Mouse (Mus musculus): Measurements from ENCODE around the gene Acvr1. TPM values are rescaled to one million over a fixed set of nuclear protein-coding genes. Genes with fewer than 3 reads are reported as not detected.

The Acvr1 gene
- polyA plus RNA-seq, 1 experiment from 2014 or later: 2.7 TPM

DNA sequence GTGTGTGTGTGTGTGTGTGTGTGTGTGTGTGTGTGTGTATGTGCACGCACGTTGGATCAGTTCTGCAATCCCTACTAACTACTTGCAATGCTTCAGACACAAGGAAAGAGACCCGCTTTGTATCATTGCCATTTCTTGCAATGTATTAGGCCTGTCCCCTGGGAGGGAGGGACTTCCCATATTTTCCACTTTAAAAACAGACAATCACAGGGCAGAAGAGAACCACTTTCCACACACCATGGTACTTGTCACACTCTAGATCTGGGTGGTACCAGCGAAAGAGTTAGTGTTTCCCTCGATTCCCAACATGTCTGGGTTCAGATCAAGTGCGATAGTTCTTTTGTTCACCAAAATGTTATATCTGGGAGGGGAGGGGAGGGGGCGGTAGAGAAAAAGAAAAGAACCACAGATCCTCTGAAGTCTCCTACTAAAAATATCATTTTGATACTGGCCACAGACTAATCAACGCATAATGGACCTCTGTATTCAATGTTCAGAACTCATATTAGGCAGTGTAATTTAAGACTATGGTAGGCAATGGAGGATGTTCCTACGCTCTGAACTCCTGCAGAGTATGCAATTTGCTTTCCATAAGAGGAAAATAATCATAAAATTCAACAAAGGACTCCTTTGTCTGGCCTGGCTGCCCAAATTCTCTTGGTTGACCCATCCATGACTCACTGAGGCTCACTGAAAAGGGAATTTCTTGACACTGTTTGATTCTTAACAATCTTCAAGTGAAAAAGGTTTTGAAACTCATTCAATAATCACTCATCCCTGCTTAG is 61.5 kb downstream of the Acvr1 start:
- H3K27ac ChIP-seq (ENCODE audit: low read depth): no peak overlapping the region
- no peak overlapping the region for H3K9ac ChIP-seq (replicated peaks)
- TF ChIP-seq CTCF (IDR thresholded peaks at IDR 0.05; ENCODE audit: low read depth) (no peak), EP300 (IDR thresholded peaks at IDR 0.05; ENCODE audit: low read depth) (no peak)
- no peaks in the 10 kb centered on the region for H3K27me3 ChIP-seq (ENCODE audit: insufficient read depth, low read length)
- H3K4me3 ChIP-seq (ENCODE audit: low read depth, low read length): no peak overlapping the region
- 78% methylated on average over 9 of the region's 9 CpGs for WGBS (ENCODE audit: insufficient replicate concordance)
- H3K4me1 ChIP-seq (ENCODE audit: insufficient read depth): no peaks in the 10 kb centered on the region
- DNase-seq: no peak
- H3K36me3 ChIP-seq (replicated peaks; ENCODE audit: insufficient read depth, low read length): no peaks in the 10 kb centered on the region
- H3K9me3 ChIP-seq (ENCODE audit: low read length): no peaks in the 10 kb centered on the region
- H3K4me2 ChIP-seq (ENCODE audit: low read depth, low read length): no peak overlapping the region
- ATAC-seq: no peak

DNA sequence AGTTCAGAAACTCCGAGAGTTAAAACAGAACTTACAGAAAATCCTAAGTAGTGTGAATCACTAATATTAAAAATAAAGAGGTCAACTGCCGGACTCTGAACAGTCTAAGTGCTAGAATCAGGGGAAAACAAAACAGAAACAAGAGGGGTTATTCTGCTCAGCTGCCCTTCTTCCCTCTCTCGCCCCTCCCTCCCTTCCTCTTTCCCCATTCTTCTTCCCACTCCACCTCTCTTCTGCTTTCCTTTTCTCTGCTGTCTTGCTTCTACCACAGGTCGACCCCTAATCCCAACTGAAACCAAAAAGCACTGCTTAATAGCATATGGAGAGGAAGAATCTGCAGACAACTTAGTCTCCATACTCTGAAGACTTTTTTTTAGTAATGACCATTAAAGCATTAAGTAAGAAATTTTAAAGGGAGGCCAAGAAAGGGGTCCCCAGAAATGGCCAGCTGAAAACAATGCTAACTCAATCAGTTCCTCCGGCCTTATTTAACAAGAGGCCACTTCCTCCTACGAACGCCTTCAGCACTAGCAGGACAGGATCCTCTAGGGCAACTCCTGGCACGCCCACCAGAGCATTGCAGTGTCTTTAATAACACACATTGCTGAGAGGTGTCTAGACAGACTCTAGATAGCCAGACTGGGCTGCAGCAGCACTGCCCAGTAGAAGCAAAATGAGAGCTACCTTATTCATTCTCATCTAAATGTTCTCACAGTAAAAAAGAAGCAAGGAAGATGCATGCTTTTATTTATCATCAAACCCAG is 70.1 kb downstream of the Acvr1 start:
- no peak overlapping the region for H3K4me3 ChIP-seq (ENCODE audit: low read depth, low read length)
- H3K9ac ChIP-seq (replicated peaks): no peak overlapping the region
- H3K27ac ChIP-seq (ENCODE audit: low read depth): no peak overlapping the region
- 35% methylated on average over 8 of the region's 8 CpGs for WGBS (ENCODE audit: insufficient replicate concordance)
- no peaks in the 10 kb centered on the region for H3K9me3 ChIP-seq (ENCODE audit: low read length)
- TF ChIP-seq CTCF (IDR thresholded peaks at IDR 0.05; ENCODE audit: low read depth): no peak
- no peak for TF ChIP-seq EP300 (IDR thresholded peaks at IDR 0.05; ENCODE audit: low read depth)
- no peaks in the 10 kb centered on the region for H3K27me3 ChIP-seq (ENCODE audit: insufficient read depth, low read length)
- DNase-seq (no peak), ATAC-seq (no peak)
- H3K4me2 ChIP-seq (ENCODE audit: low read depth, low read length): peak overlapping the region; percentile 16; the same call in 1 of the 2 replicates
- H3K36me3 ChIP-seq (replicated peaks; ENCODE audit: insufficient read depth, low read length): no peaks in the 10 kb centered on the region
- no peaks in the 10 kb centered on the region for H3K4me1 ChIP-seq (ENCODE audit: insufficient read depth)

DNA sequence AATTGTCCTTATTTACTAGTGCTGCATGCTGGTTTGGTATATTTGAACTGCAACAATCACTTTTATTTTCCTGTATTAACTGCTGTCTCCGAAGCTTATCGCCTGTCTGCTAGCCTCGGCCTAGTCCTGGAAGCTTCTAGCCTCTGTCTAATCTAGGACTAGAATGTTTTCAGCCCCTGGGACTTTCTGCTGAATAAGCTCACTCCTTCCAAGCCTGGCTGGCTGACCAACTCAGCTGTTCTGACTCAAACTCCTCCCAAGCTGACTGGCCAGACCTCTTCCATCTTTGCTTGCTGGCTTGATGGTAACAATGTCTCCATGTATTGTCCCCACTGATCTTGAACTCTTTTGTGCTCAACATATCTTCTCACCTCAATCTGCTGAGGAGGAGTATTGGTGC is 71.7 kb downstream of the Acvr1 start:
- Histone ChIP-seq H3K27me3 (ENCODE audit: insufficient read depth, low read length) (no peaks in the 10 kb centered on the region), H3K4me3 (ENCODE audit: low read depth, low read length) (no peak overlapping the region), H3K9ac (replicated peaks) (no peak overlapping the region), H3K27ac (ENCODE audit: low read depth) (no peak overlapping the region), H3K4me1 (ENCODE audit: insufficient read depth) (no peaks in the 10 kb centered on the region), H3K9me3 (ENCODE audit: low read length) (no peaks in the 10 kb centered on the region), H3K4me2 (ENCODE audit: low read depth, low read length) (no peak overlapping the region), H3K36me3 (replicated peaks; ENCODE audit: insufficient read depth, low read length) (no peaks in the 10 kb centered on the region; the same call in 1 of the 2 replicates)
- TF ChIP-seq CTCF (IDR thresholded peaks at IDR 0.05; ENCODE audit: low read depth) (no peak), EP300 (IDR thresholded peaks at IDR 0.05; ENCODE audit: low read depth) (no peak)
- ATAC-seq (no peak), DNase-seq (no peak)
- 78% methylated on average over 3 of the region's 3 CpGs for WGBS (ENCODE audit: insufficient replicate concordance)

DNA sequence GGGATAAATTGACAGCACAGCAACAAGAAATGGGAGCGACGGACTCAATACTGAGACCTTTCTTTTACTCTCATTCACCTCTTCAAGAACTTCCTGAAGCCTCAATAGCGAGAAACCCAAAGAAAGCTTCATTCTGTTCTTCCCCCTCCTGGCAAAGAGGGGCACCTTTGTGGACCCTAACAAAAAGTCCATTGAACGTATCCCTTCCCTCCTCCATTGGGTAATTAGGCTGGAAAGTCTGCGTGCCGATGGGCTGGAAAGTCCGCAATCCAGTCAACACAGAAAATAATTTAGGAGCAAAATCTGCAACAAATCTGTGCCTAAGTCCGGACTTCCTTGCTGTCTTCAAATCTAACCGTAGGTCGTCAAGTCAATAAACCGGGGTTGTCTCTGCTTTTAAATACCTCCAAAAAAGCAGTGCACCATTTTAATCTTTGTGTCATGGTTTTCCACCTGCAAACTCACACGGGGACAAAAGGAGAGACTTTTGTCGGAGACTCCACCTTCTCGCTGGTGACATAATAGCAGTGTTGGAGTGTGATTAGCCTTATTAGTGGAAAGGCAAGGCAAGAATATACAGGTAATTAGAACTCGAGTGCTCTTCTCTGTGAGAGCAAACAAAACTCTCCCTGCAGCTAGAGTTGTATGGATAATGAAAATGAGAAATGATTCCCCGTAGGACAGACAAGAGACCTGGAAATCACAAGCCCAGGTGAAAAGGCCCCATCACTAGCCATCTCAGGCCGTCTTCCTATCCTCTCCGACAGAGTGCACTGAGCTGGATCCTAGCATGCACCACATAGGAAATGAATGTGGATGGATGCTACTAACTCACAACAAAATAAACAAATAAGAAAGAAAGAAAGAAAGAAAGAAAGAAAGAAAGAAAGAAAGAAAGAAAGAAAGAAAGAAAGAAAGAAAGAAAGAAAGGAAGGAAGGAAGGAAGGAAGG is 73.0 kb downstream of the Acvr1 start:
- Histone ChIP-seq H3K36me3 (replicated peaks; ENCODE audit: insufficient read depth, low read length) (no peaks in the 10 kb centered on the region; the same call in 1 of the 2 replicates), H3K27ac (ENCODE audit: low read depth) (no peak overlapping the region), H3K27me3 (ENCODE audit: insufficient read depth, low read length) (no peaks in the 10 kb centered on the region), H3K4me2 (ENCODE audit: low read depth, low read length) (no peak overlapping the region), H3K4me1 (ENCODE audit: insufficient read depth) (no peaks in the 10 kb centered on the region), H3K4me3 (ENCODE audit: low read depth, low read length) (no peak overlapping the region), H3K9ac (replicated peaks) (no peak overlapping the region), H3K9me3 (ENCODE audit: low read length) (no peaks in the 10 kb centered on the region)
- TF ChIP-seq EP300 (IDR thresholded peaks at IDR 0.05; ENCODE audit: low read depth): no peak
- TF ChIP-seq CTCF (IDR thresholded peaks at IDR 0.05; ENCODE audit: low read depth): no peak
- no peak for ATAC-seq
- WGBS (ENCODE audit: insufficient replicate concordance): 88% methylated on average over 18 of the region's 18 CpGs
- DNase-seq: no peak

DNA sequence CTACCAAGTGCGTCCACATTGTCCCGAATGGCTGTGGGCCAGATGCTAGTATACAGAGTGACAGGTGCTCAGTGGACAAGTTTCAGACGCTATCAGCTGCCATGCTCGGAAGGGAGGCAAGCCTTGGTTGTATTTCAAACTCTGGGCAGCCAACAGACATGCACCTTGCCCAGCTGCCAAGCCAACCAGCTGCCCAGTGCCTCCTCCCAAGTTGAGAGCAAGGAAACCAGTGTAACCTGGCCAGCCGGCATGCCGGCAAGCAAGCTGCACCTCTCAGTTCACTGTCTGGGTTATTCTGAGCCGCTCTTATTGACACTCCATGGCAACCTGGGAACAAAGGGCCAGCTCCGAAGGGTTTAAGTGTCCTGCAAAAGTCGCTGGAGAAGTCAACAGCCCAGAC is 77.7 kb downstream of the Acvr1 start:
- WGBS (ENCODE audit: insufficient replicate concordance): 74% methylated on average over 9 of the region's 9 CpGs
- DNase-seq: no peak
- H3K9ac ChIP-seq (replicated peaks): no peak overlapping the region
- TF ChIP-seq EP300 (IDR thresholded peaks at IDR 0.05; ENCODE audit: low read depth) (no peak), CTCF (IDR thresholded peaks at IDR 0.05; ENCODE audit: low read depth) (no peak)
- no peaks in the 10 kb centered on the region for H3K9me3 ChIP-seq (ENCODE audit: low read length)
- peaks cover 4% of the 10 kb centered on the region; the same call in 1 of the 2 replicates for H3K4me1 ChIP-seq (ENCODE audit: insufficient read depth)
- no peak for ATAC-seq
- H3K27me3 ChIP-seq (ENCODE audit: insufficient read depth, low read length): no peaks in the 10 kb centered on the region
- no peak overlapping the region for H3K4me3 ChIP-seq (ENCODE audit: low read depth, low read length)
- no peak overlapping the region for H3K4me2 ChIP-seq (ENCODE audit: low read depth, low read length)
- H3K36me3 ChIP-seq (replicated peaks; ENCODE audit: insufficient read depth, low read length): no peaks in the 10 kb centered on the region; the same call in 1 of the 2 replicates
- no peak overlapping the region for H3K27ac ChIP-seq (ENCODE audit: low read depth)

All from liver, postnatal 0 days (tissue).